Mouse (Mus musculus) ES-CJ7 (cell line): ENCODE measurements around the gene Tiam2.
A peak's percentile ranks its signal among the peaks of the same experiment; 100 is the strongest.

Experiments used
- DNase-seq: peaks from one replicate; pipeline ENCODE4 v3.0.0; 2011; ENCODE audit warnings: low read depth, low spot score

Gene Tiam2

GRCm38 (mm10) chr17:3448725-3449124, 122.4 kb downstream of the Tiam2 start:
- peak; percentile 45 for DNase-seq

- peak; percentile 89 for DNase-seq
Measured at GRCm38 (mm10) chr17:3451077-3451476, 124.7 kb downstream of the Tiam2 start.

- DNase-seq: no peak
Measured at GRCm38 (mm10) chr17:3452571-3453311, 126.4 kb downstream of the Tiam2 start.

GRCm38 (mm10) chr17:3453946-3454345, 127.6 kb downstream of the Tiam2 start:
- DNase-seq: no peak

- DNase-seq: no peak
Measured at GRCm38 (mm10) chr17:3454850-3455249, 128.5 kb downstream of the Tiam2 start.

- DNase-seq: no peak
Measured at GRCm38 (mm10) chr17:3457914-3458681, 131.7 kb downstream of the Tiam2 start.

GRCm38 (mm10) chr17:3465861-3466260, 139.5 kb downstream of the Tiam2 start:
- DNase-seq: no peak

GRCm38 (mm10) chr17:3466681-3467080, 140.3 kb downstream of the Tiam2 start:
- no peak for DNase-seq

- no peak for DNase-seq
Measured at GRCm38 (mm10) chr17:3467636-3468324, 141.4 kb downstream of the Tiam2 start.

- DNase-seq: no peak
Measured at GRCm38 (mm10) chr17:3472018-3472417, 145.6 kb downstream of the Tiam2 start.

- no peak for DNase-seq
Measured at GRCm38 (mm10) chr17:3476546-3476945, 150.2 kb downstream of the Tiam2 start.

- DNase-seq: no peak
Measured at GRCm38 (mm10) chr17:3481576-3482575, 155.5 kb downstream of the Tiam2 start.

- DNase-seq: no peak
Measured at GRCm38 (mm10) chr17:3483091-3483490, 156.7 kb downstream of the Tiam2 start.

- DNase-seq: no peak
Measured at GRCm38 (mm10) chr17:3485851-3486250, 159.5 kb downstream of the Tiam2 start.

GRCm38 (mm10) chr17:3487211-3487610, 160.8 kb downstream of the Tiam2 start:
- DNase-seq: no peak

GRCm38 (mm10) chr17:3487721-3488601, 161.6 kb downstream of the Tiam2 start:
- no peak for DNase-seq

- DNase-seq: no peak
Measured at GRCm38 (mm10) chr17:3490216-3490895, 164.0 kb downstream of the Tiam2 start.

- no peak for DNase-seq
Measured at GRCm38 (mm10) chr17:3491065-3491464, 164.7 kb downstream of the Tiam2 start.

- no peak for DNase-seq
Measured at GRCm38 (mm10) chr17:3491667-3492066, 165.3 kb downstream of the Tiam2 start.

GRCm38 (mm10) chr17:3495576-3495975, 169.2 kb downstream of the Tiam2 start:
- DNase-seq: no peak
